Mouse (Mus musculus): ENCODE results near the gene Meis2. TPM values are rescaled to one million over a fixed set of nuclear protein-coding genes. Genes with fewer than 3 reads are reported as not detected.

Meis2 gene
- polyA plus RNA-seq, 1 experiment from 2014 or later, result 72.6 TPM

DNA sequence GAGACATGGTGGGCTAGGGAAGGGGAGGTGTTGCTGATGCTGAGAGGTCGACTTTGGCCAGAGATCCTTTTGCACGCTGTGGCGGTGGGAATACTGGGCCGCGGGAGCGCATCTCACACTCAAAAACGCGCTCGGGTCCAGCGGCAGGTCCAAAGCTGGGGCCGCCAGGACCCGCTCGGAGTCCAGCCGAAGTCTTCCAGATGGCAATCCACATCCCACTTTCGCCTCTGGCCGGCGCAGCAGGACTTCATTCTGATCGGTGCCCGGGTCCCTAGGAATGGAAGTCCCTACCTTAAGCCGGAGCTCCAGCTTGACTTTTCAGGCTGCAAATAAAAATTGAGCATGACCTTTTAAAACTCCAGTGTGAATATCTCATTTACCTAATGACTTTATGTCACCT, 9.8 kb upstream of the Meis2 start:
- Histone ChIP-seq H3K4me2 (replicated peaks; ENCODE audit: low read depth, low read length) (peak overlapping the region; percentile 81), H3K9me3 (ENCODE audit: low read length) (no peaks in the 10 kb centered on the region), H3K36me3 (ENCODE audit: insufficient read depth, low read length) (no peaks in the 10 kb centered on the region), H3K4me1 (ENCODE audit: insufficient read depth, low read length) (peaks cover 27% of the 10 kb centered on the region), H3K27ac (ENCODE audit: low read length) (peak overlapping the region; percentile 84), H3K9ac (replicated peaks; ENCODE audit: low read length) (peak overlapping the region; percentile 70), H3K4me3 (ENCODE audit: low read length) (peak overlapping the region; percentile 51), H3K27me3 (ENCODE audit: insufficient read depth, low read length) (no peaks in the 10 kb centered on the region; the same call in 1 of the 2 replicates)
- WGBS, result under 1% methylated on average over 20 of the region's 20 CpGs
- 0 out of 2 replicates have a peak, but pooled peaks have one; percentile 21 for ATAC-seq (ENCODE audit: low FRiP score, low TSS enrichment)

GRCm38 (mm10) chr2:116074726-116075440, 9.2 kb upstream of the Meis2 start:
- Histone ChIP-seq H3K9ac (replicated peaks; ENCODE audit: low read length) (peak overlapping the region; percentile 70), H3K4me3 (ENCODE audit: low read length) (peak overlapping the region; percentile 51), H3K36me3 (ENCODE audit: insufficient read depth, low read length) (no peaks in the 10 kb centered on the region), H3K9me3 (ENCODE audit: low read length) (no peaks in the 10 kb centered on the region), H3K4me2 (replicated peaks; ENCODE audit: low read depth, low read length) (peak overlapping the region; percentile 81), H3K4me1 (ENCODE audit: insufficient read depth, low read length) (peaks cover 27% of the 10 kb centered on the region), H3K27me3 (ENCODE audit: insufficient read depth, low read length) (no peaks in the 10 kb centered on the region; the same call in 1 of the 2 replicates), H3K27ac (ENCODE audit: low read length) (peak overlapping the region; percentile 84)
- ATAC-seq (ENCODE audit: low FRiP score, low TSS enrichment), result no peak
- 10% methylated on average over 17 of the region's 17 CpGs for WGBS

GRCm38 (mm10) chr2:116074061-116074460, 8.4 kb upstream of the Meis2 start:
- H3K9ac ChIP-seq (replicated peaks; ENCODE audit: low read length), result no peak overlapping the region
- no peak for ATAC-seq (ENCODE audit: low FRiP score, low TSS enrichment)
- H3K36me3 ChIP-seq (ENCODE audit: insufficient read depth, low read length), result no peaks in the 10 kb centered on the region
- no peak overlapping the region for H3K4me3 ChIP-seq (ENCODE audit: low read length)
- peak overlapping the region; percentile 81 for H3K4me2 ChIP-seq (replicated peaks; ENCODE audit: low read depth, low read length)
- H3K27ac ChIP-seq (ENCODE audit: low read length), result peak overlapping the region; percentile 34
- peaks cover 27% of the 10 kb centered on the region for H3K4me1 ChIP-seq (ENCODE audit: insufficient read depth, low read length)
- H3K27me3 ChIP-seq (ENCODE audit: insufficient read depth, low read length), result no peaks in the 10 kb centered on the region; the same call in 1 of the 2 replicates
- H3K9me3 ChIP-seq (ENCODE audit: low read length), result no peaks in the 10 kb centered on the region
- WGBS, result 27% methylated on average over 3 of the region's 3 CpGs

- Histone ChIP-seq H3K27ac (ENCODE audit: low read length) (peak overlapping the region; percentile 53), H3K36me3 (ENCODE audit: insufficient read depth, low read length) (no peaks in the 10 kb centered on the region), H3K4me1 (ENCODE audit: insufficient read depth, low read length) (peaks cover 27% of the 10 kb centered on the region), H3K9ac (replicated peaks; ENCODE audit: low read length) (0 out of 2 replicates have a peak overlapping the region, but pooled peaks have one; percentile 51), H3K27me3 (ENCODE audit: insufficient read depth, low read length) (no peaks in the 10 kb centered on the region; the same call in 1 of the 2 replicates), H3K4me3 (ENCODE audit: low read length) (peak overlapping the region; percentile 15), H3K9me3 (ENCODE audit: low read length) (no peaks in the 10 kb centered on the region), H3K4me2 (replicated peaks; ENCODE audit: low read depth, low read length) (peak overlapping the region; percentile 39)
- ATAC-seq (ENCODE audit: low FRiP score, low TSS enrichment), result no peak
- 26% methylated on average over 9 of the region's 9 CpGs for WGBS
These were observed 7.8 kb upstream of the Meis2 start for GRCm38 (mm10) chr2:116073311-116073904.

GRCm38 (mm10) chr2:116072706-116073105, 7.1 kb upstream of the Meis2 start:
- no peaks in the 10 kb centered on the region for H3K9me3 ChIP-seq (ENCODE audit: low read length)
- ATAC-seq (ENCODE audit: low FRiP score, low TSS enrichment), result no peak
- H3K9ac ChIP-seq (replicated peaks; ENCODE audit: low read length), result peak overlapping the region; percentile 68
- H3K4me2 ChIP-seq (replicated peaks; ENCODE audit: low read depth, low read length), result peak overlapping the region; percentile 78
- WGBS, result 9% methylated on average over 5 of the region's 5 CpGs
- H3K27ac ChIP-seq (ENCODE audit: low read length), result peak overlapping the region; percentile 99; the same call in 1 of the 2 replicates
- H3K4me3 ChIP-seq (ENCODE audit: low read length), result peak overlapping the region; percentile 83
- no peaks in the 10 kb centered on the region for H3K36me3 ChIP-seq (ENCODE audit: insufficient read depth, low read length)
- peaks cover 24% of the 10 kb centered on the region for H3K4me1 ChIP-seq (ENCODE audit: insufficient read depth, low read length)
- H3K27me3 ChIP-seq (ENCODE audit: insufficient read depth, low read length), result no peaks in the 10 kb centered on the region; the same call in 1 of the 2 replicates

DNA sequence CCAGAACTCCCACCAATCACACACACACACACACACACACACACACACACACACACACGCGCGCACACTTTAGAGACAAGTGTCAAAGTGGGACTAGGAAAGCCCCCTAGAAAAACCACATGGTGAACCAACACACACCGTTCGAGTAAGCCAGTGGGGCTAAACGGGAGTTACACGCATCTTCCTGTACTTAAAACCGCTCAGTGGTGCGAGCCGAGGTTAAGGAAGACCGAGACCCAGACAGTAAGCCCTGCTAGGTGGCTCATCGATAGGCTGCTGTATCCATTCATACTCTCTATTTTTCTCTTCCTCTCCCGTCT, 6.6 kb upstream of the Meis2 start:
- no peaks in the 10 kb centered on the region for H3K36me3 ChIP-seq (ENCODE audit: insufficient read depth, low read length)
- no peaks in the 10 kb centered on the region for H3K9me3 ChIP-seq (ENCODE audit: low read length)
- no peak for ATAC-seq (ENCODE audit: low FRiP score, low TSS enrichment)
- WGBS, result under 1% methylated on average over 13 of the region's 13 CpGs
- peak overlapping the region; percentile 83 for H3K4me3 ChIP-seq (ENCODE audit: low read length)
- peak overlapping the region; percentile 68 for H3K9ac ChIP-seq (replicated peaks; ENCODE audit: low read length)
- H3K4me2 ChIP-seq (replicated peaks; ENCODE audit: low read depth, low read length), result peak overlapping the region; percentile 78
- peak overlapping the region; percentile 99 for H3K27ac ChIP-seq (ENCODE audit: low read length)
- no peaks in the 10 kb centered on the region for H3K27me3 ChIP-seq (ENCODE audit: insufficient read depth, low read length)
- peaks cover 23% of the 10 kb centered on the region for H3K4me1 ChIP-seq (ENCODE audit: insufficient read depth, low read length)

DNA sequence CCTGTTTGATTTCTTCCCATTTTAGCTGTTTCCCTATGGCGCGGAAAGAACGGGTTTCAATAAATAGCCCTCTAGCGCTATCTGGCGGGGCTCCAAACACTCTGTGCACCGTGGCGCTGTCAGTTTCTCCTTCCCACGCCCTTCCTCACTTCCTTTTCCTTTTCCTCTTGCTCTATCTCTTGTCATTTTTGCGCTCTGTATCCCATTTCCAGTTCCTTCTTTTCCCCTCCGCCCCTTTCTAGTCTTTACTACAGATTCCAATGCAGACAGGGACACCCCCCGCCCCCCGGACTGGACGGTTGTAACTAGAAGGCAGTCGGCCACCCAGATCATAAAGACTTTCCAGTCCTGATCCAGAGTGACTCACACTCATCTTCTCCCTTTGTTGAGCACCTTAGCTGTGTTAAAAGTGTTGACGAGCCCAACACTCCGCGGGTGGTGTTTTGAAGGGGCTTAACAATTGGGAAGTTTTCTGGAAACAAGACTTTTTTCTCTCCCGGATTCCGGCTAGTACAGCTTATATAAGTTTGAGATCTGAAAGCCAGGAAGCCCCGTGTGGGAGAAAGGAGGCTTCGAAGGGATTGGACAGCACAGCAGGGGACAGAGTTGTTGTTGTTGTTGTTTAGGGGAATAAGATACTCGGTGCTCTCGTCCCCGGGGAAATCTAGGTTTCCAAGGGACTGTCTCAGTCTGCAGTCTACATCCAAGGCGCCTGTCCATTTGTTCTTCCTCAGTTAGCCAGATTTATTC, 6.1 kb upstream of the Meis2 start:
- H3K27me3 ChIP-seq (ENCODE audit: insufficient read depth, low read length), result no peaks in the 10 kb centered on the region
- ATAC-seq (ENCODE audit: low FRiP score, low TSS enrichment), result no peak
- under 1% methylated on average over 25 of the region's 25 CpGs for WGBS

DNA sequence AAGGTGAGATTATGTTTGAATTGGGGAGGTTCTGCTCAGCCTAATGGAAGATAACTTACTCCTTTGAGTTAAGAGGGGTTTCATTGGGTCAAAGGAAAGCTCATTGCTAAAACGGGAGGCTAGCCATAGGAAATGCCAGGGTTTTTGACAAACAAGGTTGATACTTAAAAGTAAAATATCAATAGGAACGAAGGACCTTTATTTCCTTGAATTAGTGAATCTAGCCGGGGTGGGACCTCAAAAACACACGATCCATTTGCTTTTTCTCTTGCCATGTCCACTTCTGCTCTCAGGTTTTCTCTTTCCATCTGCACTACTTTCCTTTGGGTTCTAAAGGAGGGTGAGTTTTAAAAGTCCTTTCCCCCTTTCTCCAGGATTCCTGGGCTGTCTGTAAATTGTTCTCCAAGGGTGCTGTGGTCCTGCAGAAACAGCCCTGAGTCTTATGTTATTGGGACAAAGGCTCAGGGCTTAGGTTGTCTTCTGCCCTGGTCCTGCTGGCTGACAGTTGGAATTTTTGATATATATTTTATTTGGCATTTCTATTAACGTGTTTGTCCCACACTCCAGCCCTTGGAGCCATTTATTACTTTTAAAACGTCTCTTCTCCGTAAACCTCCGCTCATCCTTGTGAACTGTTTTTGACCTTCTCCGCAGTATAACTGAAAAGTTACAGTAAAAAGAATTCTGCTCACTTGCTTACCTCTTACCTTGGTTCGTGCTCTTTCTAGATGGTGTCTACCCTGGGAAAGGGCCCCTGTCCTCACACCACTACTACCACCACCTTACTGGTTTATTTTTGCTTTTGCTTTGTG, 5.2 kb upstream of the Meis2 start:
- peak overlapping the region; percentile 78 for H3K4me2 ChIP-seq (replicated peaks; ENCODE audit: low read depth, low read length)
- H3K9ac ChIP-seq (replicated peaks; ENCODE audit: low read length), result peak overlapping the region; percentile 68
- peak overlapping the region; percentile 99 for H3K27ac ChIP-seq (ENCODE audit: low read length)
- no peaks in the 10 kb centered on the region for H3K36me3 ChIP-seq (ENCODE audit: insufficient read depth, low read length)
- peaks cover 23% of the 10 kb centered on the region for H3K4me1 ChIP-seq (ENCODE audit: insufficient read depth, low read length)
- no peak for ATAC-seq (ENCODE audit: low FRiP score, low TSS enrichment)
- WGBS, result 5% methylated on average over 10 of the region's 10 CpGs
- peak overlapping the region; percentile 83 for H3K4me3 ChIP-seq (ENCODE audit: low read length)
- no peaks in the 10 kb centered on the region for H3K27me3 ChIP-seq (ENCODE audit: insufficient read depth, low read length)
- H3K9me3 ChIP-seq (ENCODE audit: low read length), result no peaks in the 10 kb centered on the region

More for the DNA sequence above, 6.1 kb upstream of the Meis2 start:
- Histone ChIP-seq H3K4me2 (replicated peaks; ENCODE audit: low read depth, low read length) (peak overlapping the region; percentile 78), H3K27ac (ENCODE audit: low read length) (peak overlapping the region; percentile 99), H3K9ac (replicated peaks; ENCODE audit: low read length) (peak overlapping the region; percentile 68), H3K36me3 (ENCODE audit: insufficient read depth, low read length) (no peaks in the 10 kb centered on the region), H3K4me3 (ENCODE audit: low read length) (peak overlapping the region; percentile 83), H3K4me1 (ENCODE audit: insufficient read depth, low read length) (peaks cover 23% of the 10 kb centered on the region), H3K9me3 (ENCODE audit: low read length) (no peaks in the 10 kb centered on the region)
